Mouse (Mus musculus): ENCODE results near the gene Crhbp. TPM values are rescaled to one million over a fixed set of nuclear protein-coding genes. Genes with fewer than 3 reads are reported as not detected.

Gene Crhbp
- not detected for total RNA-seq (2021)
- long read RNA-seq, experiment 1 = 0 reads
- long read RNA-seq, experiment 2 = 0 reads

DNA sequence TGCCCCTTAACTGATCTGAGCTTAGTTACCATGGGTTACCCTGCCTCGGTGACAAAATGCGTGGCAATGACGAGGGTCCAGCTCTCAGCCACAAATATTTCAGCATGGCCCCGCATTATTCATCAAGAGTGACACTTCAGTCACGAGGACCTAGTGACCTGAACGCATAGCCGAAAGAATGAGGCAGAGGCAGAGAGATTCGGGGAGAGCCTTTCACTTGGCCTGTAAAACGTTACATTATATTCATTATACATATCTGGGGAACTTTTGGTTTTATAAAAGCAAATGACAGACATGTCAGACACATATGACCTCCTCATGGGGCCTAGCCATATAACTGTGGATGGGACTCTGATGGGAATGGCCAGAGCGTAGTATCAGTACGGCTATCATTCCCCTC, at the start of gene Crhbp:
Gene Crhbp (minus strand): TSS at position 101 of the 400 bp plus-strand sequence.
- DNase-seq (ENCODE audit: low spot score) = no peak

DNA sequence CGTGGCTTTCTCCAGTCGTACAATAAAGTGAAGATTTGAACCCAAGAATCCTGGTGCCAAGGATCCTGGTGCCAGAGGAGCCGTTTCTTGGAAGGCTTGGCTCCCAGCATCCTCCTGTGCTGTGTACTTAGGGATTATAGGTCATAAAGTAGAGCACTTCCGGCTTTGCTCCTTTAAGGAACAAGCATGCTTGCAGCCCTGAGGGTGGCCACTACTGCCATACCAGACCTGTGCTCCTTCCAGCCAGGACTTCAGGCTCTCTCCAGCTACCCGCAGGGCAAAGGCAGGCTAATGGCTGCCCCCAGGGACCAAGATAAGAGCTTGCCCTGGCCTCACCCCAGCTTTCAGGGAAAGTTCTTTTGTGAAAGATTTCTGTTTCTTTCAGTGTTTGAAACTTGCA, 48.6 kb upstream of the Crhbp start:
- DNase-seq (ENCODE audit: low spot score) = no peak

DNA sequence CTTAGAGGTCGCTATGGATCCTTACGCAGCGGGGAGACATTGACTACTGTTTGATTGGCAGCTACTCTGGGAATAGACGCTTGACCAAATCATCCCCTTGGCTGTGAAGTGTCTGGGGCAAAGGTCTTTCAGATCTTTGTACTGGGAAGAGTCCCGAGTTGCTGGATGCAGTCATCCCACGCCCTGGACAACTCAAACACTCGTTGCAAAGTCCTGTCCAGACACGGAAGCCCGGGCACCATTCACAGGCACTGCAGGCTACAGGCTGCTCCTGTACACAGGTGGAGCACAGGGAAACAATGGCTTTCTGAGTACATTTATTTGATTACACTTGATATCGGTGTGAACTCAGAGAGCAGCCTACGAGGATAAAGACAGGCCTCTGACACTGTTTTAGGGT, 46.6 kb upstream of the Crhbp start:
- DNase-seq (ENCODE audit: low spot score) = no peak

DNA sequence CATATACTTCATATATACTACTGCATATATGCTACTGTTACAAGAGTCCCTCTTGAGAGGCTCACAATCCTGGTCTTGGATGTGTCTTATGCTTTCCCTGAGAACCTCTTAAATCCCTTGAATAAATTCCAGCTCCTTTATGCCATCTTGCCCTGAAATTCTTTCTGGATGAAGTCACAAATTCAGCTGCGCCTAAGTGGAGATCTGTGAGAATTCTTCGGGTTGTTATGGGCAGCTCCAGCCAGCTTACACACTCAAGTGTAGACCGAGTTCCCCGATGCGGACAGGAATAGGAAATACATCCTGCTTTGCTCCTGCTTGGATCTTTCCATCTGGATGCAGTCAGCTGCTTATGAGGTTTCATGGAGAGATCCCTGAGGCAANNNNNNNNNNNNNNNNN, 39.9 kb upstream of the Crhbp start:
- DNase-seq (ENCODE audit: low spot score) = no peak

DNA sequence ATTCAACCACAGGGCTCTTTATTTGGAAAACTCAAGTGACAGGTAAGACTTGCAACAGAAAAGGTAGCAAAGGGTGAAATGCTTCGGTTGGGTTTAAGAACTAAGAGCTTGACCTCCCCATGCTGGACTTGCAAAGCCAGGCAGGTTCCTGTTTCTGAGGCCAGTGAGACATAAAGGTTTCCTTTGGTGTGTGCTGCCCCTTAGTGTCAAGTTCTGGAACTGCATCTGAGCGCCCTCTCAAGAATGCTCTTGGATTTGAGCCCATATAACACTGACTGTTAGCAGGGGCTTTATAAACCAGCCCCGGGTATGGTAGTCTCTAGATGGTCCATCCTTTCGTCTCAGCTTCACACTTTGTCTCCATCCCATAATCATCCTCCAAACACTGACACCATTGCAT, 36.7 kb upstream of the Crhbp start:
- DNase-seq (ENCODE audit: low spot score) = peak; percentile 75

DNA sequence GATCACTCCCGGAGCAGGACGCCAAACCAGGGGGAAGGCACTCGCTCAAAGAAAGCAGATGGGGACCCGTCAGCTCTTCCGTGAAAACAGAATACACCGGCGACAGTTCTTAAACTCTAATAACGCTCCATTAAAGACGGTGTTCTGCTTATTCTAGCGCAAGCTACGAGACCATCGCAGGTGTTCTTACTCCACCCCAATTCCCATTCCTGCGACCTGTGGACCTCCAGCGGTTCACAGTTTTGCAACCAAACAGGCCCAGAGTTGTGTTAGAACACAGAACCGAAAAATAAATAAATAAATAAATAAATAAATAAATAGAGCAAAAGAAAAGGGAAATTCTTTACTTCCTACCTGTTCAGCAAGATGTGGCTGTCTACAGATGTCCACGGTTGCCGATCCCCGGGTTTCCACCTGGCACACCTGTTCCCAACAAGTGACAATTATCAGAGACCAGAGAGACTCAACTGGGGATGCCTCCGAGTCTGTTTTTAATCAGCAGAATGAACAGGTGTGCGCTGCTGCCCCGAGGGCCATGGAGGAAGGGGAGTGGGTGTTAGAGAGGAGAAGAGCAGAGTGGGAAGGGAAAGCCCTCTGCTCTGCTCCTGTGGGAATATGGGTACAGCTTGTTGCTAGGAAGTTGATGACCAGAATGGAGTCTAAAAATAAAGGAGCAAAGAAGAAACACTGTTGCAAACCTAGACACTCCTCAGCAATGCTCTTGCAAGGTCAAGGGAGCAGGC, 34.1 kb upstream of the Crhbp start, which contains the start of gene S100z:
Gene S100z (minus strand): TSS at position 51 of the 743 bp plus-strand sequence.
- no peak for DNase-seq (ENCODE audit: low spot score)

DNA sequence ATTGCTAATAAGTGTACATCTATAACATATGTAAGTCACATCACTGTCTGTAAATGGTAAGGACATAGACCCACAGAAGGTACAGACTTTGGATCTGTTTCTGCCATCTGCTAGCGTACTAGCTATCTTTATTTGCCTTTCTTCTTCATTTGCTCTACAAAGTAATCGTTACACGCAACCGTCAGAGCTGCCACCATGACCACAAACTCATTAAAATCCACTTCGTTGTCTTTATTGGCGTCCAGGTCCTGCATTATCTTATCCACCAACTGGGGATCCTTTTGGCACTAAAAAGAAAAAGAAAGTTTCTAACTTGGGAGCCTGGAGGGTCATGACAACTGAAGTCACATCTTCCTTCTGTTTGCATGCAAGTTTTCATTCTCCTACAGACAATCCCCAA, 32.4 kb upstream of the Crhbp start:
- DNase-seq (ENCODE audit: low spot score) = no peak

DNA sequence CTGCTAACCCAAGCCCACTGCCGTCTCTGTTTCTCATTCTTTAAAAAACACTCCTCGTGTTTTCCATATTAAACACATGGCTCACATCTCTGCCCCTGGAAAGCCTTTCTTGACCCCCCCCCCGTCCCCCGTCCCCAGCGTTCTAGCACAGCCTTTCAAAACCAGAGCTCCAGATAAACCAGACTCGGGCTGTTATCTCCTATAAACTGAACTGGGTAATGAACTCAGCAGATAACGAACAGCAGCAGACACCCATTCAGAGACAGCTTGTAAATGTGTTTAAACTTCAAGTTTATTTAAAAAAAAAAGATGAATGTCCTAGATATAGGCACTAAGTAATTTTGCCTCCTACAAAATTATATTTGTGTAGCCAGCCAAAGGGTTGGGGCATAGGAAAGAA, 30.4 kb upstream of the Crhbp start:
- no peak for DNase-seq (ENCODE audit: low spot score)

DNA sequence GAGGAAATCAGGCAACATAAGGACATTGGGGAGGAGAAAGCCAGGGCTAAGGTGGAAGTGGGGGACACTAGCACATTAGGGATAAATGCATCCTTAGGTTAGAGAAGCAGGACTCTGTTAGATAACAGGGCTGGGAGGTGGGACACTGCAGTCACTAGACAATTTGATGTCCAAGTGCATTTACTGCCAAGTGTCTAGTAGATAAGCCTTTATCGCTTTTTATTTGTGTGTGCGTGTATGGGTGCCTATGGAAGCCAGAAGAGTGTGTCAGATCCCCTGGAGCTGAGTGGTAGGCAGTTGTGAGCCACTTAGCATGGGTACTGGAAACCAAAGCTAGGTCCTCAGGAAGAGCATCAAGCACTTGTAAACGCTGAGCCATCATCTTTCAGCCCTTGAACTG, 29.6 kb upstream of the Crhbp start:
- no peak for DNase-seq (ENCODE audit: low spot score)

DNA sequence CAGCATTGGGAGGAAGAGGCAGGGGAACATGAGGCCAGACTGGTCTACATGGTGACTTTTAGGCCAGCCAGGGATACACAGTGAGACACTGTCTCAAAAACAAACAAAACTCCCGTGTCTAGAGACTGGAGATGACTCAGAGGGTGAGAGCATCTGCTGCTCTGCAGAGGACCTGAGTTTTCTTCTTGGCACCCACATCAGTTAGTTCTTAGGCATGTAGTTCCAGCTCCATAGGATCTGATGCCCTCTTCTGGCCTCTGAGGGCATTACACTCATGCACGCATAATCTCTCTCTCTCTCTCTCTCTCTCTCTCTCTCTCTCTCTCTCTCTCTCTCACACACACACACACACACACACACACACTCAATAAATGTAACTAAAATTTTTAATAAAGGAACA, 26.2 kb upstream of the Crhbp start:
- DNase-seq (ENCODE audit: low spot score) = no peak

DNA sequence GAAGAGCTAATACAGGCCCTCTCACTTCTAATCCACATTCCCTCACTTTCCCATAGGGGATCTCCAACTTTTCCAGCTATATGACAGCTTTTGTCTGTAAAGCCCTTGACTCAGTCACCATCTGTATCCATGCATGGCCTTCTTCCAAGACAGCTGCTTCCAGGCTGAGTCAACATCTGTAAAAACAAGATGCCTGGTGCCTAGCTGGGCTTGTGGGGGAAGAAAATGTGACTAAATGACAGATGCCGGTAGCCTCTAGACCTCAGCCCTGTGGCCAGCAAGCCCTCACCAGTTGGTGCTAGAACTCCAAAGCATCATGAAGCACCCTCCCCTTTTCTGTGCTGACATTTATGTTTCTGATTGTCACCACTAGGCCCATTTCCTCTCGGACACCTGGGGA, 6.8 kb upstream of the Crhbp start:
- no peak for DNase-seq (ENCODE audit: low spot score)

DNA sequence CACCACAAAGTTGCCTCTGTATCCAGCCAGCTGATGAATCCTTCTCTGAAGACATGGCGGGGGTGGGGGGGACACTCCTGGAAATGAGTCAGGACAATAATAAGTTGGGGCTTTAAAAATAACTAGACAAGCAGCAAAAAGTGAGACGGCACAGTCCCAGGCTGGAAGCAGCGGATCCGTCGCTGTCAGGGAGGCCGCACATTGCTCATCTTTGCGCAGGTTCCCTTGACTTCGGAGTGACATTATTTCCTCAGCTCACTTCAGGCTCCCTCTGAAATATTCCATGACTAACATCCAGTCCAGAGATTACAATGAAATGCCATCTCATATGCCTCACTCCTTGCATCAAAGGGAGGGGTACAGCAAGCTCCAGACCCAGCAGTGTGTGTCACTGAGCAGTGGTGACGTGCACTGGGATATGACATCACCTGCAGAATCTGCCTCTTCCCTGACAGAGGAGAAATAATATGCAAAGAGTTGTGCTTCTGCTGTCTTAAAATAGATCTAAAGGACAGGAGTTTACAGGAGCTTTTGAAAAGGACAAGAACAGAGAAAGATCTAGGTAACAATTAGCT, 6.0 kb upstream of the Crhbp start:
- no peak for DNase-seq (ENCODE audit: low spot score)

DNA sequence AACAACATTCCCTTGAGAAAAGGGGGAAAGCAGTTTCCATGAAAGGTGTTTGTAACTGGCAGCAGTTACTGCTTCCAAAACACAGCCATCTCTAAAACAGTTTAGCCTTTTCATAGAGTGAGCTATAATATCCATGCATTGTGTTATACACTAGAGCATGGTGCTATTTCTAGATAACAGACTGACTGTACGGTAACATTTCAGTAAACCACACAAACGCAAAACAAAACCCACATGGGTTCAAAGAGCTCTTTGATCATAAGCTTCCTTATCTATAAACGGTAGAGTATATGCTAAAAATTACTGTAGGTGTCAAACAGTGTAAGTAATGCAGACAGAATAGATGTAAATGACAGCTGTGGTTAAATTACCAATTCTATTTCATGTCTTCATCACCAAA, 5.0 kb upstream of the Crhbp start:
- DNase-seq (ENCODE audit: low spot score) = no peak

DNA sequence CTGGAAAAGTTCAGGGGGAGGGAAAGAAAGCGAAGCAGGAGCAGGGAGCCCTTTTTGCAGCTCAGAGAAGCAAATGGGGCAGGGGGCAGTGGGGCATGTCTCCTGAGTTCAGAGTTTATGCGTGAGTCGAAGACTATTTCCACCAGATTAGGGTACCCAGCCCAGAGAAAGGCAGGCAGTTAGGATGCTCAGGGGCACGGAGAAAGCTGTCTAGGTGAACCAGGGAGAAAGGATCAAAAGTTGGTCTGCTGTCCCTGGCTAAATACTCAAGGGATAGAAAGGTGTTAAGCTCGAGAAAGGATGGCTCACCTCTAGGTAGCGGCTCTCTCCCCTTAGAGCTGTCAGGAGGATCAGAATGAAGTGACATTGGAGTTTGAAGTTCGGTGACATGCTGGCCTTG, 433 bp downstream of the Crhbp start:
- DNase-seq (ENCODE audit: low spot score) = no peak

DNA sequence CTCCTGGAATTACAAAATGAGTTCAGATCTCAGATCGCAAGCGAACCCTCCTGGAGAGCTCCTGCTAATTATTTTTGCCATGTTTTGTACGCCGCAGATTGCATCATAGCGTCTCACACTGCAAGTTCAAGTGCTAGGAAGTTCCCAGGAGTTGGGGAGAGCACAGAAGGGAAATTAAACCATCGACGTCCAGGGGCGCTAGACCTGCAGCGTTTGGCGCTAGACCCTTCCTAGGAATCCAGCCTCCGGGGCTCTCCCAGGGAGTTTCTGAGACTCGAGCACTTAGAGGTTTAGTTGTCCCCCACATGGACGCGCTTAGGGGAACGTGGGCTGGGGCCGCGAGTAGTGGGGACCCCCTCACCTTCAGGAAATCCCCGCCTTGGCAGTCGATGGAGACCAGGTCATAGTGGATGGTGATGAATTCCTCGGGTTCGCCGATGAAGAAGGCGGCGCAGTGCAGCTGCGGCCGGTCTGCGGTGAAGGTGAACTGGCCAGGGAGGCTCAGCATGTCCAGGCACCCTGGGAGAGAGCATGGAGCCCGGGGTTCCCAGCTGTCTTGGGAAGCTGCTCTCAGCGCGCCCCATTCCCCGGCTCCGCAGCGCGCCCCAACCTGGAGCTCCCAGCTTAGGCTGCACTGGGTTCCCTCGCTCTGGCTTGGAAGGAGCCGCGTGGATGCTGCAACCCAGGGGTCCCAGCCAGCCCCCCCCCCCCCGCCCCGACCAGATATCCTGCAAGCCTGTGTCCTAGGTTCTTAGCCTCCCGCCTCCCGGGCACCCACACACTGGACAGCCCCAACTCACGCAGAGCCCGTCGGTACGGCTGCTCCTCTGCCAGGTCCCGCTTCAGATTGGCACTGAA, 1.1 kb downstream of the Crhbp start:
- no peak for DNase-seq (ENCODE audit: low spot score)

DNA sequence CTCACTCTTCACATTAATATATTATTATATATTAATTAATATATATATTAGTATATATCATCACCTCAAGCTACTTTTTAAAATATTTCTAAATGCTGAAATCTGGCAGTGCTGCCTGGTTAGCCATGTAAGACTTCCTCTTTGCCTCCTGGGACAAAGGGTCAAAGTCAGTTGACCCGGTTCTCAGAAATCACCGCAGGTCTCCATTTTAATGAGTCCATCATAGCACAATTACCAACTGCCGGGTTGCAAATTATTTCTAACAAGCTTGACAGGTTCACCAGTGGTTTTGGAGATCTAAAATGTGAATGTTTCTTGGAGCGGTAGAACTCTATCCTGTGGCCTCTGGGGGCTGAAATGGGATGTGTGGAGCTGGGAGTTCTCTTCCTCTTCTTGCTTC, 1.8 kb downstream of the Crhbp start:
- DNase-seq (ENCODE audit: low spot score) = no peak

DNA sequence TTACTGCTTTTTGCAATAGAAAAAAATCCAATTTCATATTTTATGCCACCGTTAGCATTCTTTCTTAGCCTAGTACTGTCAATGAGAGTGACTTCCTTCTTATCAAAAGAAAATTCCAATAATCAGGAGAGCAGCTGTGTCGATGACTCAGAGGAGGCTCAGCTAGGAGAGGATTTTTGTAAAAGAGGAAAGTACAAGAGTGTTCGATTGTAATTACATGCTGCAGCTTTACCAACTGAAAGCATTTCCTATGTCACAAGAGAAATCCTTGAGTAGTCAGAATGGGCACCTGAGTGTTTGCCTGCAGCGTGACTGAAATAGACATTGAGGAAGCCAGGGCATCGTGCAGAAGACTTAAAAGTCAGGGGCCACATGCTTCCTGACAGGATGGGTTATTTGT, 5.2 kb downstream of the Crhbp start:
- no peak for DNase-seq (ENCODE audit: low spot score)

DNA sequence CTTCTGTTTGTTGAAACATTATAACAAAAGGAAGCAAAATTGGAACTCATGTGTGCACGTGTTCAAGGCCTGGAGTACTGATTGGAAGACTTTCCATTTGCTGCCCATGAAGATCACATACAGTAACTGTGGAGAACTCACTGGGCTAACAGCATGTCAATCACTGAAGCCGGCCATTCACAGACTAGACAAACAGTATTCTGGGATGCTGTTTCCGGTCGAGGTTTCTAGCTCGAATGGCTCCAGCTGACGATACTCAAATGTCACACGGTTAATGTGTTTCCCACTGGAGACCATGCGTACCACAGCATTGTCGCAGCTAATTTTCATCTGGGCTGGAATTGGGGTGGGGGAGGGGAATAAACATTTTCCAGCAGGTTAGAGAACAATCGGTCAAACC, 13.0 kb downstream of the Crhbp start:
- DNase-seq (ENCODE audit: low spot score) = no peak

DNA sequence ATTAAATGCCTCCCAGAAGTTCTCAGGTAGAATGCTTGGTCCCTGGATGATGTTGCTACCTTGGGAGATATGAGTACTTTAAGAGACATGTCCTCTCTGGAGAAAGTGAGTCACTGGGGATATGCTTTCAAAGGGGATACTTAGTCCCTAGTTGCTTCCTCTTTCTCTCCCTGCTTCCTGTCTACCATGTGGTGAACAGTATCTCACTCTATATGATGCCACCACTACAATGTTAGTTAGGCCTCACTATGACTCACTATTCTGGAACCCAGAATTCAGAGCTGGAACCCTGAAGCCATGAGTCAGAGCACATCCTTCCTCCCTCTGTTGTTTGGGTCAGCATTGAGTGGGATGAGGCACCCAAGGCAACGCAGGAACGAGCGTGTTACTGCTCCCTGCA, 17.2 kb downstream of the Crhbp start:
- no peak for DNase-seq (ENCODE audit: low spot score)

DNA sequence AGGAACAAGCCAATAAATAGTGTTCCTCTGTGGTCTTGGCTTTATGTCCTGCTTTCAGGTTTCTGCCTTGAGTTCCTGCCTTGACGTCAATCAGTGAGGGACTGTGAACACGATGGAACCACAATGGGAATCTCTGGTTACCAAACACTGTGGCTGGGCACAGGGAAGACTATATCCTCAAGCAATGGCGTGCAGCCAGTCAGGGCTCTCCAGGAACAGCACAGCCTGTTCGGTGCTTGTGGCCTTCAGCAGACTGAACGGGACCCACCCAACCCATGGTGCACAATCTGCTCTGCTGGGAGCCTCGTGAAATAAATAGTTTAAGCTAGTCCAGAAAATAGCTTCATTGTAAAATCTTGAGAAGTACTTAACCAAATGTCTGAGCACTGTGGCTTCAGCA, 18.3 kb downstream of the Crhbp start:
- DNase-seq (ENCODE audit: low spot score) = no peak

DNA sequence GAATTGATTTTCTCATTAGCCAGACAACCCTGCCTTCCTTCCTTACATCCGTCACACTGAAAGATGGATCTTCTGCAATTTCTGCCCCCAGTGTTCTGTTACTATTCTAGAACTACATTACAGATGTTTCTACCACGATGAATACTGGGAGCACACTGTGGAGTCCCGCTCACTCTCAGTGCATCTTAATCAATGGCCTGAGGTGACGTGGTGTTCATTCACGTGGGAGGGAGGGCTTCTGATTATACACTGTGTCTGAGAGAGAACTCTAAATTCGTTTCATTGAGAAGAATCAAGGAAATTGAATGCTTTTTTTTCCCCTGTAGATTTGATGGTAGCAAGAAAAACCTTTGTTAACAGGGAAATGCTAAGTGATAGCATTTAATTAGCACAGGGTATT, 19.2 kb downstream of the Crhbp start:
- DNase-seq (ENCODE audit: low spot score) = no peak

DNA sequence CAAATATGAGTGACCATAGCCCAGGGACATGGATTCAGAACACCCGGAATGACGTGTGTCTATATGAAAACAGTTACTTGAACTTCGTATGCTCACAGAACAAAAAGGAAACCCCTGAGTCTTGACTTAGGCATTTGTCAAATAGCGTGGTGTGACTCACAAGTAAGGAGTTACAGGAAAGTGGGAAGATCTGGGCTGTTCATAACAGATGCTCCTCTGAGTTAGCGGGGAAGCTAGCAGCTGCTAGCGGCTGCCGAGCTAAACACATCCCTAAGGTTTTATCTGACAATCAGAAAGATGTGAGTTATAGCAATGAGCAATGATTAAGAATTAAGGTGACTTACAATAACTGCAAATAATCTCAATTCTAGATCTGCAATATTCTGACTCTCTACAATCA, 19.8 kb downstream of the Crhbp start:
- DNase-seq (ENCODE audit: low spot score) = no peak
